Mouse (Mus musculus) 416B (cell line): ENCODE results near the gene Aox2.
A peak's percentile ranks its signal among the peaks of the same experiment; 100 is the strongest.

Experiments used
- DNase-seq: peaks from one replicate; pipeline ENCODE4 v3.0.0; 2011; ENCODE audit warnings: low read depth

Gene Aox2

GRCm38 (mm10) chr1:58401396-58401795, 123.3 kb downstream of the Aox2 start:
- DNase-seq = no peak

GRCm38 (mm10) chr1:58403745-58404144, 125.6 kb downstream of the Aox2 start:
- DNase-seq = no peak

- no peak for DNase-seq
These were observed 129.2 kb downstream of the Aox2 start for GRCm38 (mm10) chr1:58407321-58407720.

- no peak for DNase-seq
These were observed 130.0 kb downstream of the Aox2 start for GRCm38 (mm10) chr1:58408141-58408540.

GRCm38 (mm10) chr1:58409553-58410197, 131.5 kb downstream of the Aox2 start:
- no peak for DNase-seq

GRCm38 (mm10) chr1:58410198-58410588, 132.1 kb downstream of the Aox2 start:
- DNase-seq = no peak

- DNase-seq = no peak
These were observed 132.7 kb downstream of the Aox2 start for GRCm38 (mm10) chr1:58410776-58411175.

- DNase-seq = no peak
These were observed 137.3 kb downstream of the Aox2 start for GRCm38 (mm10) chr1:58415442-58415841.

GRCm38 (mm10) chr1:58416048-58416447, 137.9 kb downstream of the Aox2 start:
- peak; percentile 47 for DNase-seq

GRCm38 (mm10) chr1:58420032-58420431, 141.9 kb downstream of the Aox2 start:
- DNase-seq = no peak

- no peak for DNase-seq
These were observed 142.8 kb downstream of the Aox2 start for GRCm38 (mm10) chr1:58420961-58421360.

GRCm38 (mm10) chr1:58422879-58423278, 144.8 kb downstream of the Aox2 start:
- peak; percentile 87 for DNase-seq

- DNase-seq = peak; percentile 95
These were observed 145.5 kb downstream of the Aox2 start, which contains the start of gene Clk1 for GRCm38 (mm10) chr1:58423371-58424248. Clk1 (minus strand) TSS chr1:58424066.

GRCm38 (mm10) chr1:58424551-58424950, 146.4 kb downstream of the Aox2 start:
- no peak for DNase-seq
